Mouse (Mus musculus) heart, embryonic 15.5 days (tissue): ENCODE data around the gene Ccdc27. TPM values are rescaled to one million over a fixed set of nuclear protein-coding genes. Genes with fewer than 3 reads are reported as not detected.
A peak's percentile ranks its signal among the peaks of the same experiment; 100 is the strongest.

Experiments
- ATAC-seq: fragments of 200-750 bp; cut with Nextera tagmentation; replicated peaks from 2 replicates; pipeline ENCODE4 v1.8.0; 2017; ENCODE audit warnings: low read depth, moderate TSS enrichment; ENCODE audit not compliant: insufficient number of reproducible peaks, insufficient read depth, low FRiP score
- H3K27ac ChIP-seq: fragments of 300-500 bp; sonication (generic); 2 replicates; pipeline ENCODE4 v1.5.1; 2015; ENCODE audit warnings: mild to moderate bottlenecking, inconsistent platforms
- H3K27me3 ChIP-seq: fragments of 300-500 bp; sonication (generic); 2 replicates; pipeline ENCODE4 v1.6.1; 2015; ENCODE audit warnings: inconsistent platforms
- H3K36me3 ChIP-seq: fragments of 300-500 bp; sonication (generic); 2 replicates; pipeline ENCODE4 v1.6.1; 2015; ENCODE audit warnings: mild to moderate bottlenecking, inconsistent platforms
- H3K4me1 ChIP-seq: fragments of 300-500 bp; sonication (generic); replicated peaks from 2 replicates; pipeline ENCODE4 v1.6.1; 2015; ENCODE audit warnings: inconsistent platforms
- H3K4me2 ChIP-seq: fragments of 300-500 bp; sonication (generic); 2 replicates; pipeline ENCODE4 v1.6.1; 2015; ENCODE audit warnings: inconsistent platforms, mild to moderate bottlenecking, moderate library complexity
- H3K4me3 ChIP-seq: fragments of 300-500 bp; sonication (generic); 2 replicates; pipeline ENCODE4 v1.5.1; 2015; ENCODE audit warnings: mild to moderate bottlenecking, inconsistent platforms
- H3K9ac ChIP-seq: fragments of 300-500 bp; sonication (generic); 2 replicates; pipeline ENCODE4 v1.6.1; 2015; ENCODE audit warnings: mild to moderate bottlenecking, inconsistent platforms
- H3K9me3 ChIP-seq: fragments of 300-500 bp; sonication (generic); replicated peaks from 2 replicates; pipeline ENCODE4 v1.6.1; 2016; ENCODE audit warnings: inconsistent platforms
- WGBS: fragments of 180-500 bp; shearing (Covaris S2); methylation state at CpG from one replicate; pipeline ENCODE4 v1.1.7; 2015; ENCODE audit warnings: mixed read lengths; 5-methylcytosine and 5-hydroxymethylcytosine counted together
- polyA plus RNA-seq: library from polyadenylated mRNA; unstranded; fragments of >200 nt; fragmentation: Nextera tagmentation; extraction: Ambion mirVana; gene quantifications from 2 replicates; pipeline ENCODE4 v1.2.1, GENCODE M21; 2015

Gene Ccdc27
- polyA plus RNA-seq = not detected in 2 replicates

- H3K27ac ChIP-seq = no peak within 1 kb of the TSS
- no peak within 1 kb of the TSS for H3K4me3 ChIP-seq
- H3K9ac ChIP-seq = no peak within 1 kb of the TSS
- no peak for ATAC-seq
- WGBS = 75% methylated on average over 9 of the region's 9 CpGs
- H3K4me1 ChIP-seq = no peaks in the 10 kb centered on the region
- H3K4me2 ChIP-seq = no peak within 1 kb of the TSS
- H3K9me3 ChIP-seq = no peaks in the 10 kb centered on the region
- H3K36me3 ChIP-seq = no peaks in the 10 kb centered on the region
- H3K27me3 ChIP-seq = peaks cover 13% of the 10 kb centered on the region; the same call in 1 of the 2 replicates
Observed at GRCm38 (mm10) chr4:154042577-154042976, at the start of gene Ccdc27. TSS of gene Ccdc27 (minus strand) at chr4:154042677.

- Histone ChIP-seq H3K9me3 (no peaks in the 10 kb centered on the region), H3K9ac (no peak overlapping the region), H3K4me2 (no peak overlapping the region), H3K36me3 (no peaks in the 10 kb centered on the region), H3K4me3 (no peak overlapping the region), H3K27ac (no peak overlapping the region), H3K4me1 (no peaks in the 10 kb centered on the region), H3K27me3 (peaks cover 63% of the 10 kb centered on the region)
- WGBS = 67% methylated on average over 8 of the region's 8 CpGs
- ATAC-seq = no peak
Observed at GRCm38 (mm10) chr4:154091356-154091755, 48.9 kb upstream of the Ccdc27 start.

GRCm38 (mm10) chr4:154089205-154089604, 46.7 kb upstream of the Ccdc27 start:
- H3K27me3 ChIP-seq = peaks cover 55% of the 10 kb centered on the region

GRCm38 (mm10) chr4:154086436-154086835, 44.0 kb upstream of the Ccdc27 start:
- no peaks in the 10 kb centered on the region for H3K36me3 ChIP-seq
- H3K27me3 ChIP-seq = peaks cover 62% of the 10 kb centered on the region
- H3K9me3 ChIP-seq = no peaks in the 10 kb centered on the region
- no peaks in the 10 kb centered on the region for H3K4me1 ChIP-seq
- no peak for ATAC-seq
- no peak overlapping the region for H3K9ac ChIP-seq
- no peak overlapping the region for H3K27ac ChIP-seq
- H3K4me3 ChIP-seq = no peak overlapping the region
- H3K4me2 ChIP-seq = no peak overlapping the region
- WGBS = 75% methylated on average over 8 of the region's 8 CpGs

More at GRCm38 (mm10) chr4:154089205-154089604, 46.7 kb upstream of the Ccdc27 start:
- Histone ChIP-seq H3K9me3 (no peaks in the 10 kb centered on the region), H3K4me2 (no peak overlapping the region), H3K4me1 (no peaks in the 10 kb centered on the region), H3K4me3 (no peak overlapping the region), H3K9ac (no peak overlapping the region), H3K27ac (no peak overlapping the region), H3K36me3 (no peaks in the 10 kb centered on the region)
- WGBS = 37% methylated on average over 5 of the region's 5 CpGs
- no peak for ATAC-seq

- H3K27me3 ChIP-seq = peaks cover 63% of the 10 kb centered on the region
- H3K4me1 ChIP-seq = no peaks in the 10 kb centered on the region
- H3K36me3 ChIP-seq = no peaks in the 10 kb centered on the region
- no peak overlapping the region for H3K4me3 ChIP-seq
- H3K9me3 ChIP-seq = no peaks in the 10 kb centered on the region
- no peak overlapping the region for H3K4me2 ChIP-seq
- H3K27ac ChIP-seq = no peak overlapping the region
- no peak for ATAC-seq
- H3K9ac ChIP-seq = no peak overlapping the region
- 66% methylated on average over 3 of the region's 3 CpGs for WGBS
Observed at GRCm38 (mm10) chr4:154085856-154086255, 43.4 kb upstream of the Ccdc27 start.

- no peak overlapping the region for H3K4me3 ChIP-seq
- no peaks in the 10 kb centered on the region for H3K36me3 ChIP-seq
- no peak for ATAC-seq
- peaks cover 77% of the 10 kb centered on the region for H3K27me3 ChIP-seq
- no peak overlapping the region for H3K9ac ChIP-seq
- H3K9me3 ChIP-seq = no peaks in the 10 kb centered on the region
- no peak overlapping the region for H3K27ac ChIP-seq
- no peak overlapping the region for H3K4me2 ChIP-seq
- WGBS = 5% methylated on average over 1 of the region's 1 CpGs
- H3K4me1 ChIP-seq = no peaks in the 10 kb centered on the region
Observed at GRCm38 (mm10) chr4:154081974-154082373, 39.5 kb upstream of the Ccdc27 start.

GRCm38 (mm10) chr4:154081021-154081420, 38.5 kb upstream of the Ccdc27 start:
- H3K36me3 ChIP-seq = no peaks in the 10 kb centered on the region
- no peaks in the 10 kb centered on the region for H3K9me3 ChIP-seq
- H3K9ac ChIP-seq = no peak overlapping the region
- no peak overlapping the region for H3K27ac ChIP-seq
- no peak; the same call in 1 of the 2 replicates for ATAC-seq
- no peaks in the 10 kb centered on the region for H3K4me1 ChIP-seq
- peak overlapping the region; percentile 22; the same call in 1 of the 2 replicates for H3K4me2 ChIP-seq
- WGBS = 4% methylated on average over 13 of the region's 13 CpGs
- H3K27me3 ChIP-seq = peaks cover 76% of the 10 kb centered on the region
- no peak overlapping the region for H3K4me3 ChIP-seq

- no peak overlapping the region for H3K9ac ChIP-seq
- no peak for ATAC-seq
- no peak overlapping the region for H3K27ac ChIP-seq
- H3K9me3 ChIP-seq = no peaks in the 10 kb centered on the region
- 40% methylated on average over 4 of the region's 4 CpGs for WGBS
- no peaks in the 10 kb centered on the region for H3K4me1 ChIP-seq
- H3K36me3 ChIP-seq = no peaks in the 10 kb centered on the region
- no peak overlapping the region for H3K4me3 ChIP-seq
- peaks cover 72% of the 10 kb centered on the region for H3K27me3 ChIP-seq
- H3K4me2 ChIP-seq = no peak overlapping the region
Observed at GRCm38 (mm10) chr4:154080211-154080610, 37.7 kb upstream of the Ccdc27 start.

- Histone ChIP-seq H3K4me1 (no peaks in the 10 kb centered on the region), H3K4me3 (no peak overlapping the region), H3K4me2 (no peak overlapping the region), H3K9ac (no peak overlapping the region), H3K27me3 (peaks cover 52% of the 10 kb centered on the region), H3K36me3 (no peaks in the 10 kb centered on the region), H3K27ac (no peak overlapping the region), H3K9me3 (no peaks in the 10 kb centered on the region)
- ATAC-seq = no peak
- 16% methylated on average over 11 of the region's 16 CpGs for WGBS
Observed at GRCm38 (mm10) chr4:154071941-154072340, 29.5 kb upstream of the Ccdc27 start.

- Histone ChIP-seq H3K27ac (no peak overlapping the region), H3K9ac (no peak overlapping the region), H3K4me3 (no peak overlapping the region), H3K27me3 (peaks cover 50% of the 10 kb centered on the region), H3K36me3 (no peaks in the 10 kb centered on the region), H3K9me3 (no peaks in the 10 kb centered on the region), H3K4me1 (no peaks in the 10 kb centered on the region), H3K4me2 (no peak overlapping the region)
- ATAC-seq = no peak
- WGBS = 2% methylated on average over 16 of the region's 20 CpGs
Observed at GRCm38 (mm10) chr4:154071521-154071920, 29.0 kb upstream of the Ccdc27 start.

- Histone ChIP-seq H3K27ac (no peak overlapping the region), H3K9me3 (no peaks in the 10 kb centered on the region), H3K36me3 (no peaks in the 10 kb centered on the region), H3K4me3 (no peak overlapping the region), H3K4me2 (no peak overlapping the region), H3K27me3 (peaks cover 50% of the 10 kb centered on the region), H3K4me1 (no peaks in the 10 kb centered on the region), H3K9ac (no peak overlapping the region)
- WGBS = 2% methylated on average over 5 of the region's 5 CpGs
- ATAC-seq = no peak; the same call in 1 of the 2 replicates
Observed at GRCm38 (mm10) chr4:154070896-154071295, 28.4 kb upstream of the Ccdc27 start.
